Mouse (Mus musculus): ENCODE measurements at regions not wholly inside any gene's neighbourhood (a gene's known extent, or its start where the extent isn't known, plus 50 kb on each side); places are given as distances from the start of the nearest gene placed in this dataset.

DNA sequence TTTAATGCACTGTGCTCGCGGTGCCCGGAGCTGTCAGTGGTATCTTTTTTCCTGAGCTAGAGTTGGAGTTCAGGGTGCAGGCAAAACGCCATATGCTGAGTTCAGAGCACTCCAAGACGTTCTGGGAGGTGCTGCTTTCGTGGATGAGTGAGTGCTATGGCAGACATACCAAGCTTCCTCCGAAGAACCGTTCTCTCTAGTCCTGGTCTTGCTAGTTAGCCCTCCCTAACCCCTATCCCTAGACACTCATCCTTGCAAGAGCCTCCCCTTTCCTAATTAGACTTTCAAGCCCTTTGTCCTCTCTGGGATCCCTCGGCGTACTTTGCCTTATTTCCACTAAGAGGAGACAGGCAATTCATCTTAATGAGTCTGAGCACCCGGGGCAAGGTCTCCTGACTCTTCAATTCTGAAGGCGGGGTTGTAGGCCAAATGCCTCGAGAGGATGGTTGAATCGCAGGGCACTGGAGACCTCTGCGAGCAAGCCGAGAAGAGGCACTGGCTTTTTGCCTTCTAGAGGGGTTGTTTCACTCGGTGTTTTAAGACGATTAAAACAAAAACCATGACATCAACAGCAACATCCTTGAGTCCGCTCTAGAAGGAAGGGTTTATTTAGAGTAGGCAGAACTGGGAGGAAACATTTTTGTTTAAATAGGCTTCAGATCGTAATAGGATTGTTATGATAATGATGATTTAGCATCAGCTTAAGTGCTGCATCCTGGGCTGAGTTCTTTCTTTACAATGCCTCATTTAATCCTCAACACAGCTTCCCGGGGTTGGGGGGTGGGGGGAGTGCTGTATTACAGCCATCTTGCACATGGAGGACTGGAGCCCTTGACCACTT lies 243.6 kb downstream of the Ndfip2 start:
- DNase-seq (ENCODE audit: low read depth), result no peak

DNA sequence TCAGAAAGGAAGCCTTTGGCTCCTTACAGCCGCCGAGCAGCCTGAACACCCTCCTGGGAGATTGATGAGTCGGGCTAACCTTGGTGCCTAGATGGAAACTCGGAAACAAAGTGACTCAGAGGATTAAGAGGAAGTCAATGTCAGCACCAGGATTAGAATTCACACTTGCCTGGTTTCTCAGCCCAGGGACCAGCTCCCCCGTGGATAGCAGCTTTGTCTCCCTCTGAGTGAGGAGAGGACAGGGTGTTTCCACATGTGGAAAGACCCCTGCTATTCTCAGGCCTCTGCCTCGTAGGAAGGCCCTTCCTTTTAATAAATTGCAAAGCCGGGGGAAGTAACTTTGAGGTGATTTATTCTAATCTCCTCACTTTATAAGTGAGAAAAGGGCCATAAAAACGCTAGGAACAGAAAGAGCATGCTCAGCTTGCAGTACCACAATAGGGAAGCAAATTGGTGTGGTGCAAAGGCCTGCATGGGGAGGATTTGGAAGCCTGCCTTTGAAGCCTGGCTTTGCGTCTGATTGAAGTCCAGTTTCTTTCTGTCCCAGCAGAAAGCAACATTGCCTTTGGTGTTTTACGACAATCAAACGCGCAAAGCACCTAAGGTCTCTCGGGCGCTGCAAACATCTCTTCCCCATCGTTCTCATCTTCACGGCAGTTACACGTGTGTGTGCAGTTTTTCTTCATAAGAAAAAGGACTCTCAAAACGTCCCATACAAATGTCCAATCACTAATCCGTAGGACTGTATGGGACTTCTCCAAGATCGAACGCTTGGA lies 242.8 kb downstream of the Ndfip2 start:
- no peak for DNase-seq (ENCODE audit: low read depth)

DNA sequence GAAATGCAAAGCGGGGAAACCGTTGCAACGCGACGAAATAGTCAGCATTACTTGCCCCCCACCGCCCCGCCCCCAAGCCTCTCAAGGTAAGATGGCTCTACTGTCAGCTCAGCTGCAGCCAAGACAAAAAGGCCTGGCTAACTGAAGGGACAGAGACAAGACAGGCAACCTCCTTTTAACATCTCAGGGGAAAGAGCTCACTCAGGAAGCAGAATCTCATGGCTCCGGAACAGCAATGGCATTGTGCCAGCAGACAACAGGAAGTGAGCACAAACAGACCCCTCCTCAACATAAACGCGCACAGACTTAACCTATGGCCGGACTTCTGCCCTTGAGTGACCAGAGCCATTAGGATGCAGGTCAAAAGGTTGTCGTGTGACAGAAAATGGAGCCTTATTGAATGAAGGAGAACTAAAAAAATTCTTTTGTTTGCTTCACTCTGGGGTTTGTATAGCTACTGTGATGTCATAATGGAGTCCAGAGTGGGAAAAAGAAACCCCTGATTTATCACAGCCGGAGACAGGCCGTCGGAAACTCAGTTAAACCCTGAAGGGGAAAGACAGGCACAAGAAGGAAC lies 241.0 kb downstream of the Ndfip2 start:
- no peak for DNase-seq (ENCODE audit: low read depth)

DNA sequence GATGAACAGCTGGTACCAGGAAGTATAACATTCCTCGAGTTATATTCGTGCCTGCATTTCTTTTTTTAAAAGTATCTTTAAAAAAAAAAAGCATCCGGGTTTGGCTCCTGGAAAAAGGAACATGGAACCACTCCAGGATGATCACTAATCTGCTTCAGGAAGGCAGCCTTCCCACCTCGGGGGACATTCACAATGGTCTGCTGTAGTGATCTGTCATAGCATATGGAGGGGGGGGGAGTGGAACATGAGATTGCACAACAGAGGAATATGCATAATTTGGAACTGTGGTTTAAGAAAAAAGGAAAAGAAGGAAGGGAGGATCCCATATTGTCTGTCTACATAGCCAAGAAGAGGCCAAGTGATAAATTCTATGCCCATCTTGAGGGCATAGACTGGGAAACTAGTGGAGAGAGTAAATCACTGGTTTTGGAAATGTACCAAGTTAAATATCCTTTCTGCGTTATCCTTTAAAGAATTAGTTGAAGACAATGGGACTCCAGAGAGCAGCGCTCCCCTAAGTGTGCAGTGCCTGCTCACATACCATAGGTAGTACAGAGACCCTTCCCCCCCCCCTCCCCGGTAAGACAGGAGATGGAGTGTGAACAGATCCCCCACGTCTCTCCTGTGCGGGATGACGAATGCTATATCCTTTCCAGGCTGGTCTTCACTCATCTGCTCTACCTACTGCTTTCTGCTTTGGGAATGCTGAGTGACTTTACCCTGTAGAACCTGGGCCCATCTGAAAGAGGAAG lies 240.0 kb downstream of the Ndfip2 start:
- no peak for DNase-seq (ENCODE audit: low read depth)

- DNase-seq (ENCODE audit: low read depth), result no peak
These were observed 236.8 kb downstream of the Ndfip2 start for GRCm38 (mm10) chr14:105495161-105495560.

- no peak for DNase-seq (ENCODE audit: low read depth)
These were observed 236.0 kb downstream of the Ndfip2 start for GRCm38 (mm10) chr14:105494415-105494814.

DNA sequence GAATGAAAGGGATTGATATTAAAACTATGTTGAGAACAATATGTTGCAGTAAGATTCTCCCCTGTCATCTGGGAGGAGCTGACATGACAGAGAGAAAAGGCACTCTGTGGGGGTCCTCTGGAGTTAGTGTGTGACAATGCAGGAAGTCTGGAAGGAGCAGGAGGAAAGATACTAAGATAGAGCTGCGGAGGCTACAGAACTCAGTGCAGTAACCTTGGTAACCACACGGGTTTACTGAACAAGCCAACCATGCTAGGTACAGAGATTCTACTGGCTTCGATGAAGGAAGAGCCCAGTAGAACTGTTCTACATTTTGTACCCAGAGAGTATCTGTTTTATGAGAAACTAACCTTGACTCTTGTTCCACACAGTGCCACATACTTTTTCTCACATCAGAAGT lies 231.8 kb downstream of the Ndfip2 start:
- no peak for DNase-seq (ENCODE audit: low read depth)

GRCm38 (mm10) chr14:105483352-105484083 lies 225.1 kb downstream of the Ndfip2 start:
- DNase-seq (ENCODE audit: low read depth), result no peak

GRCm38 (mm10) chr14:105482644-105483351 lies 224.4 kb downstream of the Ndfip2 start:
- DNase-seq (ENCODE audit: low read depth), result no peak

DNA sequence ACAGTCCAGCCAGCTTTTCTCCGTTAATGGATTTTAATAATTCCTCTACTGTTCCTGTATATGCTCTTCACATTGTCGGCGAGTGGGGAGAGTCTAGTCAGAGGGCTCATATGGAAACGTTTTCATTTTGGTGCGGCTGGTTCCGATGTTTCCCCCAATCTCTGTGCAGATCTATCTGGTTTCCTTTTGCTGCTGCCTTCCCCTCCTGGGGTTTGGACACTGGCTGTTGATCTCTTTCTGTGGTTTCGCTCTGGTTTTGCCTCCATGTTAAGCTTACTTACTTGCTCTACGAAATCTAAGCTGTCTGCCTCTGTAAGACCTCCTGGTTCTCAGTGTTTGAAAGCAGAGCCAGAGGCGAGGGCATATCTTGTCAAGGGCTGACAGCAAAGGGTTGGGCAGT lies 221.7 kb downstream of the Ndfip2 start:
- DNase-seq (ENCODE audit: low read depth), result no peak

DNA sequence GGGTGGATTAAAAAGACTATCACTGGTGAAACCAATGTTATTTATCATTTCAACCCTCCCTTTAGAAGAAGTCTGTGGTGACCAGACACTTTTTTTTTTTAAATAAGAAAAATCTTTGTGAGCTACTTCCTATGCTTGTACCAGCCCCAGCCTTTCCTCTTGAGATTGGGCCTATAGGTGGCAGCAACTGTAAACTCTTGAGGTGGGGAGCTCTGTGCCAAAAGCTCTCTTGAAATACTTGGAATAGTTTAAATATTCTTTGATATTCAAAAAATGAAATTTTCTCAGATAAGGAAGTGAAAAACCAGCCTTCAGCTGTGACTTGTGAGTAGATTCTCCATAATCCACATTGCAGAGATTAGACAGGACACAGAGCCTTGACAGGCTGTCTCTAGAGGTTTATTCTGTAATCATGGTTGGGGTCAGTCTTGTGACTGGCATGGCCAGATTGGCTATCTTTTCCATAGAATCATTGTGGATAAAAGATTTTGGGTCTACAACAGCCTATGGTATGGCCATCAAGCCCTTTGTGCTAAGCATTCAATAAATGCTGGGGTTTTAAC lies 216.7 kb downstream of the Ndfip2 start:
- DNase-seq (ENCODE audit: low read depth), result no peak

GRCm38 (mm10) chr14:105448919-105449458 lies 190.6 kb downstream of the Ndfip2 start:
- no peak for DNase-seq (ENCODE audit: low read depth)

- no peak for DNase-seq (ENCODE audit: low read depth)
These were observed 188.7 kb downstream of the Ndfip2 start for GRCm38 (mm10) chr14:105447088-105447487.

DNA sequence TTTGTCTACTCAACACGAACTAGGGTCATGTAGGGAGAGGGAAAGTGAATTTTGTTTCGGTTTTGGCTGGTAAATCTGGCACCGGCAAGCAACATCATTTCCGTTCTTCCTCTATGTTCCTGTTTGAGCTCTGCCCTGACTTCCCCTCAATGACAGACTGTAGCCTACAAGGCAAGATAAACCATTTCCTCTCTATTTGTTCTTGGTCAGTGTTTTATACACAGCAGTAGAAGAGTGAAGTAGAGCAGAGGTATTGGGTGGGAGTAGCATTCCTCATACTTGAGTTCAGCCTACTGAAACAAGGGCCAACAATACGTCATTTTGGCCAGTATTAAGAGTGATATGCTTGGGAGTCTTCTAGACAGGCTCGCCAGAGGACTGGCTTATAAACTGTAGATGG lies 177.0 kb downstream of the Ndfip2 start:
- no peak for DNase-seq (ENCODE audit: low read depth)

DNA sequence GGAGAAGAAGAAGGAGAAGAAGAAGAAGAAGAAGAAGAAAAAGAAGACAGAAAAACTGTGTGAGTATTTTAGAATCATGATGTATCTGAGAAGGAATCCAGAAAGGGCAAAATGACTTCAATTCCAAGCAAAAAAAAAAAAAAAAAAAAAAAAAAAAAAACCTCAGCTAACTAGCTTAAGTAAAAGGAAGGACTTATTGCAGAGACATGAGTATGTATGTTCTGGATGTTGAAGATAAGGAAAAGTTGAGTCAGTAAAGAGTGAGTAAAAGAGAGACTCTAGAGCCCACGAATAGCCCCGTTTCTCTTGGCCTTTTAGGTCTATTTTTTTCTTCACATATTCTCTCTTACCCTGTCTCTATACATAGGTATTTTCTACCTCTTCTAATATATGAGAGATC lies 175.1 kb downstream of the Ndfip2 start:
- DNase-seq (ENCODE audit: low read depth), result no peak

DNA sequence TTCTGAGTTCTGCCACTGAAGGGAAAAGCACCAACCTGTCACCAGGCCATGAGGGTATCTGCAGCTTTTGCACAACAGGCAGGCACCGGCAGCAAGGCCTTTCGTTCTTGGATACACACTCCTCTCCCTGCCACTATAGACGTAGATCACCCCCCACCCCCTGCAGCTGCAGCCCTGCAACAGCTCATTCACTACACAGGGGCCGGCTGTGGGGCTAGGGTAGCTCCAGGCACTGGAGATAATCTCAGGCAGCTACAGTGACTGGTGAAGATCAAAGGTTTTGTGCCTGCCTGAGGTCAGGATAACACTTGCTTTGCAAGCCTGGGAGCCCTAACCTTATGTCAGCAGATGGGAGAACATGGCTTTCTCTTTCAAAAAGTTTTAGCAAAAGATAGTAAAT lies 174.3 kb downstream of the Ndfip2 start:
- no peak for DNase-seq (ENCODE audit: low read depth)

- DNase-seq (ENCODE audit: low read depth), result no peak
These were observed 173.2 kb downstream of the Ndfip2 start for GRCm38 (mm10) chr14:105431584-105431983.

GRCm38 (mm10) chr14:105429664-105430257 lies 171.4 kb downstream of the Ndfip2 start:
- no peak for DNase-seq (ENCODE audit: low read depth)

DNA sequence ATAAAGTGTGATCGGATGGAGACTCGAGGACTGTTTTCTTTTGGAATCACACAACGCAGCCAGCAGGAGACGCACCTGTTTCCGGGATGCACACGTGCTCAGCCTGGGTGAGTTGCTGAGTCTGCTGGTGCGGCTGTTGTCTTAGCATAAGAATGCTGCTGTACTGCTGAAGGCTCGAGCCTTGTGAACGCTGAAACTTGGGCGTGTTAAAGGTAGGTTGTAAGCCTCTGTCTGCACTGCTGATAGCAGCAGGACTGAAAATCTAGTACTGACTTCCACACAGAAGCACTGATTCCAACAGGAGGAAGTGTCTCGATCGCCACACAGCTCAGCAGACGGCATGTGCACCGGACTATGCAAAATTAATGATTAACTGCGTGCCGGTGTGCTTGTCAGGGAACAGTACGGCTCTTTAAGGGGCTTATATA lies 169.1 kb downstream of the Ndfip2 start:
- DNase-seq (ENCODE audit: low read depth), result no peak

Data from c-Kit-positive CD71-positive TER-119-negative erythroid progenitor cells, embryonic 14.5 days (primary cell).